Mouse (Mus musculus) brain, embryonic 14.5 days (tissue): ENCODE results near the gene Dner. TPM values are rescaled to one million over a fixed set of nuclear protein-coding genes. Genes with fewer than 3 reads are reported as not detected.
A peak's percentile ranks its signal among the peaks of the same experiment; 100 is the strongest.

Experiments used
- DNase-seq: peaks from one replicate; pipeline ENCODE4 v3.0.0-alpha.2; 2011; ENCODE audit warnings: low read depth
- CTCF ChIP-seq: fragments of 200-500 bp; IDR thresholded peaks from 2 replicates; pipeline ENCODE4 v1.5.1; 2012; ENCODE audit warnings: inconsistent platforms, mild to moderate bottlenecking, moderate library complexity, borderline replicate concordance; ENCODE audit not compliant: insufficient read depth, insufficient read length; ENCODE audit errors: extremely low read depth
- POLR2A ChIP-seq: fragments of 200-500 bp; IDR thresholded peaks from 2 replicates; pipeline ENCODE4 v1.6.1; 2012; ENCODE audit warnings: mild to moderate bottlenecking, inconsistent platforms, borderline replicate concordance; ENCODE audit not compliant: poor library complexity, insufficient read depth, insufficient read length, severe bottlenecking; ENCODE audit errors: extremely low read depth
- polyA plus RNA-seq: library from polyadenylated mRNA; depleted of rRNA; stranded (reverse); fragments of >200 nt; gene quantifications from 2 replicates; pipeline ENCODE4 v1.2.3, GENCODE M21; 2012

Dner gene
- polyA plus RNA-seq, 1 experiment = 215 TPM

- no peak for DNase-seq
These were observed 269.3 kb downstream of the Dner start for GRCm38 (mm10) chr1:84426679-84427078.

GRCm38 (mm10) chr1:84422881-84423280, 273.1 kb downstream of the Dner start:
- TF ChIP-seq CTCF (no peak), POLR2A (no peak)
- DNase-seq = peak; percentile 74

More at GRCm38 (mm10) chr1:84426679-84427078, 269.3 kb downstream of the Dner start:
- TF ChIP-seq CTCF (no peak), POLR2A (no peak)

GRCm38 (mm10) chr1:84421845-84422244, 274.2 kb downstream of the Dner start:
- DNase-seq = no peak
- TF ChIP-seq CTCF = no peak
- TF ChIP-seq POLR2A = no peak

GRCm38 (mm10) chr1:84419416-84419815, 276.6 kb downstream of the Dner start:
- TF ChIP-seq POLR2A (no peak), CTCF (no peak)
- DNase-seq = peak; percentile 27

GRCm38 (mm10) chr1:84418511-84418910, 277.5 kb downstream of the Dner start:
- no peak for TF ChIP-seq POLR2A
- peak; percentile 2; the same call in 1 of the 2 replicates for TF ChIP-seq CTCF
- peak; percentile 61 for DNase-seq

GRCm38 (mm10) chr1:84417761-84418238, 278.2 kb downstream of the Dner start:
- no peak for TF ChIP-seq CTCF
- TF ChIP-seq POLR2A = no peak
- DNase-seq = peak; percentile 75

GRCm38 (mm10) chr1:84417276-84417675, 278.7 kb downstream of the Dner start:
- TF ChIP-seq CTCF (no peak), POLR2A (no peak)
- DNase-seq = peak; percentile 25

- no peak for DNase-seq
- TF ChIP-seq CTCF = no peak
- no peak for TF ChIP-seq POLR2A
These were observed 281.6 kb downstream of the Dner start for GRCm38 (mm10) chr1:84414464-84414863.

- DNase-seq = no peak
- no peak for TF ChIP-seq POLR2A
These were observed 286.5 kb downstream of the Dner start for GRCm38 (mm10) chr1:84409514-84409913.

- TF ChIP-seq CTCF (no peak), POLR2A (no peak)
These were observed 287.1 kb downstream of the Dner start for GRCm38 (mm10) chr1:84408873-84409272.

GRCm38 (mm10) chr1:84406891-84407290, 289.1 kb downstream of the Dner start:
- DNase-seq = no peak
- TF ChIP-seq POLR2A (no peak), CTCF (no peak)

More at GRCm38 (mm10) chr1:84408873-84409272, 287.1 kb downstream of the Dner start:
- DNase-seq = no peak

GRCm38 (mm10) chr1:84405551-84406290, 290.3 kb downstream of the Dner start:
- TF ChIP-seq POLR2A = no peak
- TF ChIP-seq CTCF = no peak

More at GRCm38 (mm10) chr1:84405551-84406290, 290.3 kb downstream of the Dner start:
- no peak for DNase-seq
